Mouse (Mus musculus) cerebellum, adult 2 months (tissue): ENCODE data around the gene Sorl1. TPM values are rescaled to one million over a fixed set of nuclear protein-coding genes. Genes with fewer than 3 reads are reported as not detected.

Source experiments
- DNase-seq, 2 experiments: peaks; one replicate each; pipeline ENCODE4 v3.0.0; 2021
- H3K27ac ChIP-seq: fragments of 200-500 bp; 2 replicates; pipeline ENCODE4 v1.5.1; 2012; ENCODE audit warnings: low read length, control low read depth, inconsistent platforms; ENCODE audit not compliant: insufficient read depth
- H3K27me3 ChIP-seq: fragments of 200-500 bp; 2 replicates; pipeline ENCODE4 v1.6.1; 2012; ENCODE audit warnings: inconsistent platforms, mild to moderate bottlenecking, low read length, moderate library complexity; ENCODE audit not compliant: control insufficient read depth, insufficient read depth
- H3K4me1 ChIP-seq: fragments of 200-500 bp; 2 replicates; pipeline ENCODE4 v1.6.1; 2011; ENCODE audit warnings: low read length; ENCODE audit not compliant: control insufficient read depth, insufficient read depth
- H3K4me3 ChIP-seq: fragments of 200-500 bp; replicated peaks from 2 replicates; pipeline ENCODE3; 2011; ENCODE audit warnings: mild to moderate bottlenecking, low read depth, low read length, control low read depth; ENCODE audit not compliant: insufficient read depth
- CTCF ChIP-seq: fragments of 200-500 bp; IDR thresholded peaks from 2 replicates; pipeline ENCODE4 v1.5.1; 2011; ENCODE audit warnings: low read depth, mild to moderate bottlenecking, control low read depth, low read length, moderate library complexity, borderline replicate concordance; ENCODE audit not compliant: insufficient read depth
- POLR2A ChIP-seq: fragments of 200-500 bp; IDR thresholded peaks from 2 replicates; pipeline ENCODE4 v1.6.1; 2011; ENCODE audit warnings: low read length, control low read depth, borderline replicate concordance; ENCODE audit not compliant: insufficient read depth
- WGBS: fragments of 180-500 bp; shearing (Covaris S2); methylation state at CpG from one replicate; pipeline ENCODE4 v1.1.7; 2018; 5-methylcytosine and 5-hydroxymethylcytosine counted together
- polyA plus RNA-seq: library from polyadenylated mRNA; depleted of rRNA; stranded (reverse); fragments of >200 nt; gene quantifications from 2 replicates; pipeline ENCODE4 v1.2.3, GENCODE M21; 2012

The Sorl1 gene
- polyA plus RNA-seq, 1 experiment = 169 TPM

DNA sequence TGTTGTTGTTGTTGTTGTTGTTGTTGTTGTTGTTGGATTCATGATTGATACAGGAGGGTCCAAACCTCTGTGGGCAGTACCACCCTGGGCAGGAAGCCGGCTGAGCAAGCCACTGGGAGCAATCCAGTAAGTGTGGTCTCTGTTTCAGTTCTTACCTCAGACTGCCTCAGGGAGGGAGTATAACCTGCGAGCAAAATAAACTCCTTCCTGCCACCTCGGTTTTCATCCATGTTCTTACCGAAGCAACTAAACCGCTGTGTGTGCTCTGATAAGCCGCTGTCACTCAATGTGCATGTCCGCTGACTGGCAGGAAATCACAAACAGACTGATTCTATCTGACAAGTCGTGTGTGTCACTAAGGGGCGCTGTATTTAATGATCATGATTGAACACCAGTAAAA lies 91.7 kb downstream of the Sorl1 start:
- no peak for DNase-seq
- Histone ChIP-seq H3K4me1 (peaks cover 27% of the 10 kb centered on the region), H3K4me3 (no peak overlapping the region), H3K27ac (no peak overlapping the region), H3K27me3 (no peaks in the 10 kb centered on the region)
- no peak for TF ChIP-seq POLR2A
- no peak for TF ChIP-seq CTCF
- 70% methylated on average over 9 of the region's 9 CpGs for WGBS

DNA sequence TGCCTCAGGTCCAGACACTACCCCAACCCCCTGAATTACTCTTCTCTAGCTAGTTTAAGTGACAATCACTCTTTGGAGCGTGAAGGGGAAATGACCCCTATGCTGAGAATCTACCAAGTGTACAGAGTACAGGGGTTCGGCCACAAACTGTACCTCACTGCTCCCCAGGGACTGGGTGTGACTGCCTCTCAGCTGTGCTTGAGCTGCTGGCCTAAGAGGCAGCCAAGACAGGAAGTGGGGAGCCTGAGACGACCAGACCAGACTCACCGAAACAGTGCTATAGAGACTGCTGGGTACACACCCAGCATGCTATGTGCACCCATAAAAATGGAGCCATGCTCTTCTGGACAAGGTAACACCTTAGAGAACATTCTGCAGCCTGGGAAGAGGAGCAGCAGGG lies 95.3 kb downstream of the Sorl1 start:
- TF ChIP-seq POLR2A = no peak
- no peak for TF ChIP-seq CTCF
- H3K4me3 ChIP-seq = no peak overlapping the region
- 55% methylated on average over 4 of the region's 4 CpGs for WGBS
- no peak for DNase-seq
- no peaks in the 10 kb centered on the region for H3K4me1 ChIP-seq
- H3K27me3 ChIP-seq = no peaks in the 10 kb centered on the region
- H3K27ac ChIP-seq = no peak overlapping the region

DNA sequence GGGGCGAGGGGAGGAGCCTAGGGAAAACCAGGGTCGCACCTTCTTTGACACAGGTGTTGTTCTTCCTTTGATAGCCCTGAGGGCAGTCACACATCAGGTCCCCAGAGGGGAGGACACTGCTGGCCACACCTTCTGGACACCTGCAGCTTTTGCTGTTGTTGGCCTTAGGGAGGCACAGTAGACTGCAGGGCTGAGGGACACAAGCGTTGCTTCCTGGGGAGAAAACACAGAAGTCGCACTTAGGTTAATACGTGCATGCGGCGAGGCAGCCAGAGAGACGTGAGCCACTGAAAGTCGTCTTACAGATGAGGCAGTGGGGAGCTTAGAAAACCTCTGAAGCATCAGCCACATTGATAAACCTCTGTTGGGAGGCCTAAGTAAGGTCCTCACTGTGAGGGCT lies 99.8 kb downstream of the Sorl1 start:
- TF ChIP-seq POLR2A (no peak), CTCF (no peak)
- H3K4me1 ChIP-seq = no peaks in the 10 kb centered on the region
- no peak overlapping the region for H3K4me3 ChIP-seq
- DNase-seq = no peak
- no peaks in the 10 kb centered on the region for H3K27me3 ChIP-seq
- H3K27ac ChIP-seq = no peak overlapping the region
- 80% methylated on average over 9 of the region's 9 CpGs for WGBS

DNA sequence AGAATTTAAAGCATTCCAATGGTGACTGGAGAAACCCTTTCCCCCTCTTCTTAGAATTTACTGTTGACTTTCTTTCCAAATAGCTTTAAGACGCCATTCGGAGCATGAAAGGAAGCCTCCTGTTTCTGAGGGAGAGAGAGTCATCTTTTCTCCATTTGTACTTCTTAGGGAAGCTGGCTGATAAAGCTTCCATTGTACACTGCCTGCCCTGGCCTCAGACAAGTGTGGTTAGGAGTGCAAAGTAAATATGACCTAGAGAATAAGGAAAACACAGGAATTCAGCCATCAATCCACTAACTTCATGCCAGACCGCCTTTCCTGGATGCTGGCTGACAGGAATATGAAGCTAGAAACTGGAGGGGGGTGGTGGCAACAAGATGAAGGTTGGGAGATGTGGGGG lies 100.7 kb downstream of the Sorl1 start:
- DNase-seq = no peak
- Histone ChIP-seq H3K27ac (no peak overlapping the region), H3K27me3 (no peaks in the 10 kb centered on the region), H3K4me3 (no peak overlapping the region), H3K4me1 (no peaks in the 10 kb centered on the region)
- WGBS = 92% methylated on average over 3 of the region's 3 CpGs
- TF ChIP-seq POLR2A (no peak), CTCF (no peak)

DNA sequence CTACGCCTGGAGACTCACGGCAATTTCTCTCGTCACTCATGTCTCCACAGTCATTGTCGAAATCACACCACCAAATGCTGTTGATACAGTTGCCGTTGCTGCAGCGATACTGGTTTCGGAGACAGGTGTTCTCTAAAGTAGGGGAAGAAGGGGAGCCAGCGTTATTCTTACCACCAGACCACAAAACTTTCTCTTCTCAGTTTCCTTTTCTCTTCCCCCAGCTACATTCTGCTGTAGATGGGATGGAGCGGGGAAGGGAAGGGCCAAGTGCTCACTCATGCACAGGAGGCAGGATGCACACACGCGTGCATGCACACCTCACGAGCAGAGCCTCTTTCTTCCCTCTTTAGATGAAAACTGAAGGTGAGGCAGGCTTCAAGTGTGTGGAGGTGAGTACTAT lies 101.8 kb downstream of the Sorl1 start:
- no peaks in the 10 kb centered on the region for H3K27me3 ChIP-seq
- H3K4me1 ChIP-seq = no peaks in the 10 kb centered on the region
- H3K27ac ChIP-seq = no peak overlapping the region
- TF ChIP-seq CTCF (no peak), POLR2A (no peak)
- 90% methylated on average over 12 of the region's 12 CpGs for WGBS
- DNase-seq = no peak
- no peak overlapping the region for H3K4me3 ChIP-seq

DNA sequence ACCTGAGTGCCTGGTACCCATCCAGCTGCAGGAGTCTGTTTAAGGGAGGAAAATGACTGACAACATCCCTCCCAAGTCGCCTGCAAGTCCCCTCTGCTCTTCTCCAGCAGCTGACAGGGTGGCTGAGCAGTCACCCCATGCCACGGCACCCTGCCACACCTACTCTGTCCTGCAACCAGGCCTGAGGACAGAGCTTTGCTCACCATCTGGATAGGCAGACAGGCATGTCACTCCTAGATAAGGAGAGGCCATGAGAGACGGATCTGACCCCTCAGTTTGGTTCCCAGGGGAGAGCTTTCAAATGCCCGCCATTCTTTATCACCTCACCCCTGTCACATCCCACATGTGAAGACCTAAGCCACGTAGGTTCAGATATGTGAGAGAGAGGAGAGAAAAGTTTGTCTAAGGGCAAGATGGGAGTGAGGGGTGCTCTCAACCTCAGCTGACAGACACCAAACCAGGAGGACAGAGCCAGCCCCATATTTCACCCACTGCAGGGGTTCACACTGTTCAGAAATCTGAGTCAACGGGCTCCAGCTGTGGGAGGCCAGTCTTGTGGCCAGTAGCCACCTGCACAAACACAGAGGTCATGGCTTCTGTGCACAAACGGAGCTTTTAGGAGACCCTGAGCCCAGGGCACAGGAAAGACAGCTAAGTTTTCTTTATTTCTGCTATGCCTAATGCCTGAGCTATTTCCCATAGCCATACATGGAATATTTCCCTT lies 104.6 kb downstream of the Sorl1 start:
- 46% methylated on average over 7 of the region's 7 CpGs for WGBS
- Histone ChIP-seq H3K4me3 (no peak overlapping the region), H3K27me3 (no peaks in the 10 kb centered on the region), H3K4me1 (no peaks in the 10 kb centered on the region), H3K27ac (no peak overlapping the region)
- TF ChIP-seq POLR2A = no peak
- no peak for TF ChIP-seq CTCF
- DNase-seq = no peak

DNA sequence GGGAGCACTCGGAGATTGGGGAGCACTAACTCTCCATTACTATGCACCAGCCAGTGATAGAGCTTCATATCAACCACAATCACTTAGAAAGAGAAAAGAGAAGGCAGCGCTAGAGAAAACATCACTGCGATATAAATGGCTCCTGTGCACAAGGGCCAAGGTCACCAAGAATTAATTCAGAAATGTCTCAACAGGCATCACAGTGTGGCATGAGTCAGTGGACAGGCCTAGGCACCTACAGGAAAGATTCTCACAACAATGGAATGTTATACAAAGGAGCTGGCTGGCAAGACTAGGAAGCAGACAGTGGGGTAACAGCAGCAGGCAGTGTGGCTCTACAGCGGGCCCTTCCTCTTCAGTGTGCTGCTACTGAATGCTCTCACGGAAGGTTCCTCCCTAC lies 115.6 kb downstream of the Sorl1 start:
- Histone ChIP-seq H3K27me3 (no peaks in the 10 kb centered on the region), H3K27ac (no peak overlapping the region), H3K4me1 (peaks cover 6% of the 10 kb centered on the region), H3K4me3 (no peak overlapping the region)
- WGBS = 89% methylated on average over 5 of the region's 5 CpGs
- no peak for DNase-seq
- no peak for TF ChIP-seq POLR2A
- TF ChIP-seq CTCF = no peak

DNA sequence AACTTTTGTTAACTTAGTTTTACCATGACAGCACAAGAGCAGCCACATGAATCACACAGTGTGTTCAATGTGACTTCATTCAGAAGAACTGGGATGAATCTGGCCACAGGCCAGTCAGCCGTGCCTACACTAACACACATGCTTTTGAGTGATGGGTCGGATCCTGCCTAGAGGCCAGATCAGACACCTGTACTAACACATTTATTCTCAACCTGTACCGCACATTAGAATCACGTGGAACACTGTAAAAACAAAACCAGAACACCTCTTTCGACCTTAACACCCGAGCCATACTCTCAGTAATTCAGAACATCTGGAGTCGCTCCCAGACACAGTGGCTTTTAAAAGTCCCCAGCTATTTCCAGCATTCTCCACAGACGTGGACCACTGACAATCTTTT lies 119.0 kb downstream of the Sorl1 start:
- no peaks in the 10 kb centered on the region for H3K27me3 ChIP-seq
- peaks cover 10% of the 10 kb centered on the region for H3K4me1 ChIP-seq
- WGBS = 68% methylated on average over 8 of the region's 8 CpGs
- no peak overlapping the region for H3K27ac ChIP-seq
- TF ChIP-seq CTCF (no peak), POLR2A (no peak)
- no peak overlapping the region for H3K4me3 ChIP-seq
- DNase-seq = peak in 1 of 2 experiments; percentile 21

DNA sequence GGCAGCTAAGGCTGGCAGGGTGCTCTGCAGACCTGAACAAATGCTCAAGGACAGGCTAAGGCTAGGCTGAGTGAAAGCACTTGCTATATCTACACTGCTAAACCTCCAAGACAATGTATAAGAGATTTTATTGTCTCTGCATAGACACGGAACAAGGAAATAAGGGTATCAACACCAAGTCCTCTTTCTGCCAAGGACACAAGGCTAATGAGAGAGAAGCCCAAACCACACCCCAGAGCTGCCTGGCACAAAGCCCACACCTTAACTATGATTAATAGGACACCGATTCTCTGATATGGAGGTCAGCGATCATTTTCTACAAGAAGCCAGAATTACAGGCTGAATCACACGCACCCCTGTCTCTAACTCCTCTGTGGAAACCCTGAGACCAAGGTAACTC lies 120.0 kb downstream of the Sorl1 start:
- H3K4me3 ChIP-seq = no peak overlapping the region
- H3K27me3 ChIP-seq = no peaks in the 10 kb centered on the region
- H3K27ac ChIP-seq = no peak overlapping the region; the same call in 1 of the 2 replicates
- peak in 1 of 2 experiments; percentile 21 for DNase-seq
- TF ChIP-seq POLR2A = no peak
- no peak for TF ChIP-seq CTCF
- H3K4me1 ChIP-seq = peaks cover 12% of the 10 kb centered on the region
- 37% methylated on average over 4 of the region's 4 CpGs for WGBS
